Mouse (Mus musculus): ENCODE results near the gene Msantd1.

Gene Msantd1

GRCm38 (mm10) chr5:34972471-34972870 is 64.7 kb downstream of the Msantd1 start:
- DNase-seq (ENCODE audit: low spot score), result no peak

All from retina, embryonic 14.5 days (tissue).